14 mouse cellular contexts compared by ENCODE assay signal in genomic region chr11:78172034-78172747, GRCm38 (mm10). TPM values are rescaled to one million over a fixed set of nuclear protein-coding genes. Genes with fewer than 3 reads are reported as not detected.
A peak's percentile ranks its signal among the peaks of the same experiment; 100 is the strongest.
DNase-seq lines count a peak whose midpoint lies in the region; ATAC-seq and TF ChIP-seq lines count a peak whose summit lies in the region.
"Had no signal": no experiment of that assay in that cellular context is flagged by ENCODE, and none has a peak within 500 bp of the region (broad histone marks: within the 10 kb centered on the region; RNA-seq: fewer than 3 reads in every experiment).

No protein-coding gene starts in this region.

- intact Hi-C loops in heart, postnatal 36 days (cut with DNase I), result loop anchor here (10.0 kb wide), 1 partner anchor 347 kb away; no protein-coding TSS in a partner anchor

- DNase-seq in heart, postnatal 0 days (ENCODE audit: low spot score), result no peak
- DNase-seq in heart, postnatal 36 days, result no peak
- peak; percentile 36 to 43 for DNase-seq in lung, postnatal 4 days
- no peak for DNase-seq in lung, postnatal 14 days
- DNase-seq in ES-CJ7 (ENCODE audit: low read depth, low spot score), result peak; percentile 73
- DNase-seq in liver, embryonic 13.5 days, result no peak
- DNase-seq in adrenal gland, postnatal 25 days, result no peak
- no peak for DNase-seq in cerebellum, adult 9-10 months
- DNase-seq: gastrocnemius, postnatal 25 days; right cerebral cortex, adult 18-20 months had no signal

- no peaks in the 10 kb centered on the region for H3K36me3 ChIP-seq in heart, postnatal 0 days (replicated peaks; ENCODE audit: control insufficient read depth, insufficient read depth, low read length)
- peaks cover 13% of the 10 kb centered on the region for H3K36me3 ChIP-seq in liver, embryonic 13.5 days

- peaks cover 4% of the 10 kb centered on the region; the same call in 1 of the 2 replicates for H3K4me1 ChIP-seq in heart, postnatal 0 days (ENCODE audit: control insufficient read depth, insufficient read depth)
- H3K4me1 ChIP-seq in liver, embryonic 13.5 days (replicated peaks), result peaks cover 81% of the 10 kb centered on the region

- no peaks in the 10 kb centered on the region for H3K9me3 ChIP-seq in heart, postnatal 0 days (replicated peaks; ENCODE audit: control insufficient read depth, low read length)
- no peaks in the 10 kb centered on the region for H3K9me3 ChIP-seq in liver, embryonic 13.5 days (replicated peaks)
- H3K9me3 ChIP-seq: hindbrain, embryonic 10.5 days; limb, embryonic 12.5 days had no signal

- H3K9ac ChIP-seq in heart, postnatal 0 days (replicated peaks; ENCODE audit: low read depth, low read length), result no peak overlapping the region
- peak overlapping the region; percentile 10 for H3K9ac ChIP-seq in liver, embryonic 13.5 days
- H3K9ac ChIP-seq: limb, embryonic 12.5 days had no signal

- peak; percentile 40 for TF ChIP-seq CTCF in heart, postnatal 0 days (IDR thresholded peaks at IDR 0.05; ENCODE audit: low read depth)

- H3K27me3 ChIP-seq in heart, postnatal 0 days (ENCODE audit: control insufficient read depth, insufficient read depth, low read length), result no peaks in the 10 kb centered on the region
- H3K27me3 ChIP-seq in liver, embryonic 13.5 days, result no peaks in the 10 kb centered on the region
- H3K27me3 ChIP-seq: limb, embryonic 12.5 days; Patski had no signal

- no peak overlapping the region for H3K27ac ChIP-seq in heart, postnatal 0 days (ENCODE audit: low read depth)
- H3K27ac ChIP-seq in liver, embryonic 13.5 days, result peak overlapping the region; percentile 37; the same call in 1 of the 2 replicates
- H3K27ac ChIP-seq: hindbrain, embryonic 10.5 days; limb, embryonic 12.5 days had no signal

- TF ChIP-seq EP300 in heart, postnatal 0 days (IDR thresholded peaks at IDR 0.05; ENCODE audit: low read depth), result no peak

- no peak for ATAC-seq in heart, postnatal 0 days (ENCODE audit: insufficient read depth, low read depth)
- ATAC-seq in liver, embryonic 13.5 days (ENCODE audit: low read depth), result no peak
- ATAC-seq: Patski had no signal

- H3K4me2 ChIP-seq in heart, postnatal 0 days (ENCODE audit: low read depth, low read length), result no peak overlapping the region
- H3K4me2 ChIP-seq in liver, embryonic 13.5 days, result no peak overlapping the region
- H3K4me2 ChIP-seq: limb, embryonic 12.5 days; midbrain, embryonic 11.5 days had no signal

- 75% methylated on average over 16 of the region's 16 CpGs for WGBS in heart, postnatal 0 days
- 82% methylated on average over 16 of the region's 16 CpGs for WGBS in liver, embryonic 13.5 days (ENCODE audit: insufficient replicate concordance)

- no peak overlapping the region for H3K4me3 ChIP-seq in heart, postnatal 0 days (ENCODE audit: low read depth, low read length)
- H3K4me3 ChIP-seq in liver, embryonic 13.5 days (replicated peaks), result no peak overlapping the region
- H3K4me3 ChIP-seq: hindbrain, embryonic 10.5 days; limb, embryonic 12.5 days had no signal

RNA-seq across cellular contexts. Expression of gene Nek8, which starts 4.3 kb away (rescaled TPM):
- 24.6 and 27.2 TPM in 2 replicates for total RNA-seq in heart, postnatal 0 days (2014; rRNA removed; ENCODE audit: low replicate concordance)
- polyA plus RNA-seq in heart, postnatal 0 days (2015; fragmentation: Nextera tagmentation; extraction: Ambion mirVana), result 8.1 and 9.1 TPM in 2 replicates
- 1 to 10 TPM; 2.2 to 3.4 TPM for total RNA-seq in heart, postnatal 36 days (2021)
- polyA plus RNA-seq in liver, embryonic 13.5 days (2015; fragmentation: Nextera tagmentation; extraction: Ambion mirVana), result 8.9 and 9.2 TPM in 2 replicates
- 15.7 and 17.6 TPM in 2 replicates for total RNA-seq in adrenal gland, postnatal 25 days (2021)

RNA-seq across cellular contexts. Expression of gene Tlcd1, which starts 4.3 kb away (rescaled TPM):
- 19.9 and 24.1 TPM in 2 replicates for total RNA-seq in heart, postnatal 0 days (2014; rRNA removed; ENCODE audit: low replicate concordance)
- polyA plus RNA-seq in heart, postnatal 0 days (2015; fragmentation: Nextera tagmentation; extraction: Ambion mirVana), result 15.1 and 16.8 TPM in 2 replicates
- 1 to 10 TPM; 6.1 to 7.5 TPM for total RNA-seq in heart, postnatal 36 days (2021)
- 50.3 and 54.3 TPM in 2 replicates for polyA plus RNA-seq in liver, embryonic 13.5 days (2015; fragmentation: Nextera tagmentation; extraction: Ambion mirVana)
- 73.0 and 107 TPM in 2 replicates for total RNA-seq in adrenal gland, postnatal 25 days (2021)

RNA-seq across cellular contexts. Expression of gene Traf4, which starts 6.8 kb away (rescaled TPM):
- total RNA-seq in heart, postnatal 0 days (2014; rRNA removed; ENCODE audit: low replicate concordance), result 25.1 and 42.6 TPM in 2 replicates
- 21.2 and 22.9 TPM in 2 replicates for polyA plus RNA-seq in heart, postnatal 0 days (2015; fragmentation: Nextera tagmentation; extraction: Ambion mirVana)
- total RNA-seq in heart, postnatal 36 days (2021), result 1 to 10 TPM; 6.1 to 7.0 TPM
- 28.0 and 34.6 TPM in 2 replicates for polyA plus RNA-seq in liver, embryonic 13.5 days (2015; fragmentation: Nextera tagmentation; extraction: Ambion mirVana)
- 35.6 and 42.3 TPM in 2 replicates for total RNA-seq in adrenal gland, postnatal 25 days (2021)

RNA-seq across cellular contexts. Expression of gene Rpl23a, which starts 11.2 kb away (rescaled TPM):
- 473 and 508 TPM in 2 replicates for total RNA-seq in heart, postnatal 0 days (2014; rRNA removed; ENCODE audit: low replicate concordance)
- polyA plus RNA-seq in heart, postnatal 0 days (2015; fragmentation: Nextera tagmentation; extraction: Ambion mirVana), result 719 and 776 TPM in 2 replicates
- total RNA-seq in heart, postnatal 36 days (2021), result 100 to 1,000 TPM; 805 to 853 TPM
- 1,033 and 1,075 TPM in 2 replicates for polyA plus RNA-seq in liver, embryonic 13.5 days (2015; fragmentation: Nextera tagmentation; extraction: Ambion mirVana)
- total RNA-seq in adrenal gland, postnatal 25 days (2021), result 1,910 and 2,113 TPM in 2 replicates

RNA-seq across cellular contexts. Expression of gene Rab34, which starts 16.0 kb away (rescaled TPM):
- total RNA-seq in heart, postnatal 0 days (2014; rRNA removed; ENCODE audit: low replicate concordance), result 55.1 and 57.5 TPM in 2 replicates
- 37.1 and 39.7 TPM in 2 replicates for polyA plus RNA-seq in heart, postnatal 0 days (2015; fragmentation: Nextera tagmentation; extraction: Ambion mirVana)
- total RNA-seq in heart, postnatal 36 days (2021), result 10 to 100 TPM in 1 of 2 experiments, 1 to 10 TPM in 1; 10.0 to 13.2 TPM
- polyA plus RNA-seq in liver, embryonic 13.5 days (2015; fragmentation: Nextera tagmentation; extraction: Ambion mirVana), result 13.5 and 15.6 TPM in 2 replicates
- total RNA-seq in adrenal gland, postnatal 25 days (2021), result 90.8 and 97.4 TPM in 2 replicates

Comparison
In these comparisons a context has a peak if more than half of its experiments do, and no peak if none do; other contexts are left out.
1. DNase-seq: peak in lung, postnatal 4 days (2 of 2) and ES-CJ7 (single experiment); none in heart, postnatal 0 days (single experiment), heart, postnatal 36 days (0 of 2), lung, postnatal 14 days (single experiment), liver, embryonic 13.5 days (single experiment), adrenal gland, postnatal 25 days (single experiment) and cerebellum, adult 9-10 months (single experiment).